Mouse (Mus musculus) c-Kit-positive CD71-positive TER-119-negative erythroid progenitor cells, embryonic 14.5 days (primary cell): ENCODE data around the gene Gm5737.

Experiments used
- DNase-seq: peaks from one replicate; pipeline ENCODE4 v3.0.0-alpha.2; 2013; ENCODE audit warnings: low read depth

Gene Gm5737

DNA sequence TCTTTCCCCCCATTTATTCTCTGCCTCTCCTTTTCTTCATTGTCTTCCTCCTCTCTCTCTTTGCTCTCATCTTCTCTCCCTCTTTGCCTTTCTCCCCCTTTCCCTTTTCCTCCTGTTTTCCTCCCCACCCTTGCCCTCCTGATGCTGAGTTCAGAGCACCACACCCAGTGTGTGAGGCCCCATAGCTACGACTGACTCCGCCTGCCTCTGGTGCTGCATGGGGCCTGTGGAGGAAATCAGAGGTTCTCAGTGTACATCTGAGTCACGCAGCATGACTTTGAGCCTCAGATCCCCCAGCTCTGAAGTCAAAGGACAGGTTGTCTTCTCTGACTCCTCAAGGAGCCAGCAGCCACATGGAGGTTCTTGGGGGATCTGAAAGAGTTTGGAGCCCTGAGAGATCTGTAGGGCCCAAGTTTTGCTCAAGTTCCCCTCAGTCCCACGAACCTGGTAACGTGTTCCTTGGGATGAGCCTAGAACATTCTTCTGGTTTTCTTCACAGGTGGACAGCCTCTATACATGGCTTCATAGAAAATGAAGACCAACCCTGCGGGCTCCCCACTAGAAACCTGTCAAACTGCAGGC, at the start of gene Gm5737:
Gm5737 (plus strand) TSS at position 532 of the 582 bp plus-strand sequence.
- no peak for DNase-seq

DNA sequence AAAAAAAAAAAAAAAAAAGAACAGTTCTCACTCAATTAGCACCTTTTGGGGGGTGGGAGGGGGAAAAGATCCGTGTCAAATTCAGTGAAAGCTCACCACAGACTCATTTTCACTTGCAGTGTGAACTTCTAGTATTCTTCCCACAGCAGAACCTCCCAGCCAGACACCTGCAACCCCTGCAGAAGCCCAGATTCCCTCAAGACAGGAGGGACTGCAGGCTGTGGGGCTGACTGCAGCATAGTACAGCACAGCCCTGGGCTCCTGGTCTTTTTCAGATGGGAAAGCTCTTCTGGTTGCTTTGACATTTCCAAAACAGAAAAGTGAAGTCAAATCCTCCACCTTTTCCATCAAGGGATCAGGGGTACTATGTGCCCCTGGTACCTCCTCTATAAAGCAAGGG, 44.8 kb upstream of the Gm5737 start:
- DNase-seq = no peak

DNA sequence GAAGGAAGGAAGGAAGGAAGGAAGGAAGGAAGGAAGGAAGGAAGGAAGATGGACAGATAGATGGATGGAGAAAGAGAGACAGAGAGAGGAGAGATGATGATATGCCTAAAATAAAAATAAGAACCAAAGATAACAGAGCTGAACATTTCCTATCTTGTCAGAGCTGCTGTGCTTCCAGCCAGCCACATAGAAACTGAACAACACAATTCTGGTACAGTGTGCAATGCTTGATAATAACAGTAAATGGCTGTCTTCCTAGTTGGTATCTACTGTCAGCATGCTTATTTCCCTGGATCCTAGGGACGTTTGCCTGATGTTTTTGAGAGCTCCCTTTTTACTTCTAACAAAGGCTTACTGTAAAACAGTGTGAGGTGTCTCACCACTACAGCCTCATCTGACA, 40.8 kb upstream of the Gm5737 start:
- no peak for DNase-seq

DNA sequence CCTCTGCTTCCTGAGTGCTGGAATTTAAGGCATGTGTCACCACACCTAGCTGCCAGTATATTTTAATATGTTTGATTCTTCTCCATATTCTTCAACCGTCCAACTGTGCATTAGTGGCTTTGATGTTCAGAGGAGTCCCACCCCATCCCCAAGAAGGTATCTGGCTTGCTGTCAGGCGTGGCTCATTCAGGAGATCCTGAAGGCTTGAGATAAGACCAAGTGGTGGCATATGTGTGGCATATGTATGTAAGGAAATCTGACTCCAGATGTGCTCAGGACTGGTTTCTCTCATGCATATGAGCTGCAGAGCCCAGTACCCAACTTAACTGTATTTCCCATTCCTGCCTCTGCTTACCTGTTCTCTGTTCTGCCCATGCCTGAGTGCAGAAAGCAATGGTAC, 34.2 kb upstream of the Gm5737 start:
- peak; percentile 24 for DNase-seq

DNA sequence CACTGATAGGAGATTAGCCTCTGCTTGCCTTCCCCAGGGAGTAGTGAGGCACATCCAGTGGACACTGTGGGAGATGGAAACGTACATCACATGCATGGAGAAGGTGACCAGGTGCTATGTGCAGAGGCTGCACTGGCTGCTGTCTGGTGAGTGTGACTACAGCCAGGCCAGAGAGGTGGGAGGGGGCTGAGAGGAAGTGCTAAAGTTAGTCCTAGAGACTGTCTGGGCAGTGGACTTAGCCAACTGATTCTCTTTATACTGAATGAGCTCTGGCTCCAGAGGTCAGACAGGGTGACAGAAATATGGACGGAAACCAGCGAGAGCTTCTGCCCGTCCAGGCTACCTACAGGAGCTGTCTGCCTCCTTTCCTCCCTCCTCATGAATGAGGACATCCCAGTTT, 16.6 kb upstream of the Gm5737 start:
- DNase-seq = no peak

DNA sequence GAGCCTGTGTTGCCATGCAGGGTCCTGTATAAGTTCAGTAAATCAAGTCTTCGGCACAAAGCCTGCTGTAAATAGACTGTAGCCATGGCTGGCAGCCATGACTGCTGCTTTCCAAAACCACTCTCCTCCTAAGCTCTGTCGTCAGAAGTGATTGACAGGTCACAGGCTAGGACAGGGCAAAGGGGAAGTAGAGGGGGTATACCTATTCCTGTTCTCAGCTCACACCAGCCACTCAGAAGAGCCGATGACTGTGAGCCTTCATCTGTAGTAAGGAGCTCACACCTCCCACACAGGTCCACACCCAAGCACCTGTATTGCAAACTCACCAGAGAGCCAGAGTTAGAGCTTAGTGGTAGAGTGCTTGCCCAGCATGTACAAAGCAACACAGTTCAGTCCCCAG, 15.8 kb upstream of the Gm5737 start:
- no peak for DNase-seq

DNA sequence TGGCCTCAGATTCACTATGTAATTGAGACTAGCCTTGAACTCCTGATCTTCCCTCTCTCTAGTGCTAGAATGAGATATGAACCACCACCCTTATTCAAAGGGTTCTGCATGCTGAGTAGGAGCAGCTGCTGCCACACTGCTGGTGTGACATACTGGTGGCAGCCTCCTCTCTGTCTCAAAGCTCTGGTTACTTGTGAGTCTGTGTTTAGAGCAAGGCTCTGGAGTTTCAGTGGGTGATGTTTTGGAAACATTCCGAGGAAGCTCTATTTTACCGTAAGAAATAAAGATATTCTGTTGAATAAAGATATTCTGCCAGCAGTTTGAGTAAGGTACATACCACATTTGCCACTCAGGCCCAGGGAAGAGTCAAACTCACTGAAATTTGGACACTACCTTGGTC, 8.9 kb upstream of the Gm5737 start:
- DNase-seq = no peak

DNA sequence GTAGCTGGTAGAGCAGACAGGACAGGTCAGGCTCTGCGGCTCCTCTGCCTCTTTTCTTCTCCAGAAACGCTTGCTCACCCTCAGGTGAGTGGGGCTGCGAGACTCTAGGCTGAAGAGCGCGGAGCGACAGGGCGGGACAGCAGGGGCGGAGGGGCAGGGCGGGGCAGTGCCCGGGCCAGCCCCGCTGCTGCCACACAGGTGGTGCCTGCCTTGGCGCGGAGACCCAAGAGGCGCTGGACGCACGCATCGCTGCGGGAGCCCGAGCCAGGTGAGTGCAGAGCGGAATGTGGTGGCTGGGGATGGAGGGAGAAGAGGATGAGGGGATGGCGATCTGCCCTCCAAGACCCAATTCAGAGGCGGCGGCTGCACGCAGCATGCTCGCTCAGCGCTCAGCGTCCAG, 2.5 kb upstream of the Gm5737 start:
- no peak for DNase-seq

DNA sequence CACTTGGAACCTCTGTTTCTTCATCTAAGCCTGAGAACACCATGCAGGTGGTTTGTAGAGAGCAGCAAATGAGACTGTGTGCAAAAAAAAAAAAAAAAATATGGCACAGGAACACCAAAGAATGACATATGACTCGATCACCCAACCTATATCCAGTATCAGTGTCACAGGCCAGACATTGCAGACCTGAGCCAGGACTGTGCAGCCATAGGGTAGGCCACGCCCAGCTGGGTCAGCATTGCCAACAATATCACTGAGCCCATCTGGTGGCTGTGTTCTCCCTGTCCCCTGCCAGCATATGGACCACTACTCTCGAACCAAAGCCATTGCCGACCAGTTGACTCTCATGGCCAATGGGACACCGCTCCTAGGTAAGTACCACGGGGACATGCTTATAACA, 5.4 kb downstream of the Gm5737 start:
- DNase-seq = no peak

DNA sequence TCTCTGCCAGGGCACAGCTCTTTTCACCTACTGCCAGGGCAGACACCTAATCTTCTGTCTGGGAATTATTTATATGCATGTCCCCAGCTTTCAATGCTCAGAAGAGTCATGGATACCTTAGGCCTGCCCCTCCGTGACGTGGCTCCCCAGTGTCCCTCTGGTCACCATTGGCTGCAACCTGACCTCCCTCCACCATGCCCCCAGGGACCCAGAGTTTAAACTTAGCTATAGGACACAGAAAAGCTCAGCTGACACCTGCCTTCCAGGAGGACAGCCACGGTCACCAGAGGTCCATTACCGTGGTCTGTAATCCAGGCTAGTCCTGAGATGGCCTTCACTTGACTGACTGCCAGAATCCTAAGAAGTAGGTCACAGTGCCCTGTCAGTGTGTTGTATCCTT, 7.2 kb downstream of the Gm5737 start:
- no peak for DNase-seq

DNA sequence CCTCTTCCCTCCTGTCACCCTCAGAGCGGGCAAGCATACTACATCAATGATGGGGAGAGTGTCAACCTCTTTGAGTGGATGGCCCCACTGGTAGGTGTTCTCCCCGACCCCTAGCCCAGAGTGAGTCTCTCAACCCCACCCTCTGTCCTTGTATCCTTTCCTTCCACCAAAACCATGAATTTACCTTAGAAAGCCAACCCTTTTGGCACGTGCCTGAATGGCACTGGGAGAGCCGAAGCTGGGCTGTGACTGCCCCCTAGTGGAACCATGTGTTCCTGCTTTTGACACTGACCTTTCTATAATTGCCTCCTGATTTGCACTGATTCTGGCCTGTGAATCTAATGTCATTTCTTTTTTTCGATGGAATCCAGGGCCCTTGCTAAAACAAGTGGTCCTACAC, 11.1 kb downstream of the Gm5737 start:
- peak; percentile 35 for DNase-seq

DNA sequence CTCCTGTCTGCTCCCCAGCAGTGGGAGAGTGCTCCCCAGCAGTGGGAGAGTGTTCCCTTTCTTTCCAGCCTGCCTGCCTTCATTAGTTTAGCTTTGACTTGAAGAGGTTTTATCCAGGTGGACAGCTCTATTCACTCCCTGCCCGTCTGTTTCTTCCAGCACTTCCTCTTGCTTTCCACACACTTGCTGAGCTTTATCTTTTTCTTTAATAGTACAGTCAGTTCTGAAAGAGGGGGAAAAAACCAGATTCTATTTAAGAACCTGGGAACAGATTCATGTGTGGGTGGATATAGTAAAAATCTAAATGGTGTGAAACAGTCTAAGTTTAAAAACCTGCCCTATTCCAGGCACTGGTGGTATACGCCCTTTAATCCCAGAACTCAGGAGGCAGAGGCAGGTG, 12.9 kb downstream of the Gm5737 start:
- no peak for DNase-seq

DNA sequence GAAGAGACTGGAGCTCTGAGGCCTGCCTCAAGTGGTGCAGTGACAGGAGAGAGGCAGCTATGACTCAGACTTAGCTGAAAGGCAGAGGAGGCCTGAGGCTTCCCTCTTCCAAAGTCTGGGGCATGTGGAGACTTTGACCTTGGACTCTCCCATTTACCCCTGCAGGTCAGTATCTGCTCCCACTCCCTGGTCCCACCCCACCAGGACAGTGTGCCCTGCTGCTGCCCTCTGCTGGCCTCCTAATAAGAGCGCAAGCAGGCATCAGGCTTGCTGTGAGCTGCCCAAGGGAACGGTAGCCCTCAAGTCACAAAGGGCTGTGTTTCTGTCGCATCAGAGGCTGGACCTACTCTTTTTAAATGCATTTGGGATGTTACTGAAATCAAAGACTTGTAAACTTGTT, 14.2 kb downstream of the Gm5737 start:
- DNase-seq = no peak

DNA sequence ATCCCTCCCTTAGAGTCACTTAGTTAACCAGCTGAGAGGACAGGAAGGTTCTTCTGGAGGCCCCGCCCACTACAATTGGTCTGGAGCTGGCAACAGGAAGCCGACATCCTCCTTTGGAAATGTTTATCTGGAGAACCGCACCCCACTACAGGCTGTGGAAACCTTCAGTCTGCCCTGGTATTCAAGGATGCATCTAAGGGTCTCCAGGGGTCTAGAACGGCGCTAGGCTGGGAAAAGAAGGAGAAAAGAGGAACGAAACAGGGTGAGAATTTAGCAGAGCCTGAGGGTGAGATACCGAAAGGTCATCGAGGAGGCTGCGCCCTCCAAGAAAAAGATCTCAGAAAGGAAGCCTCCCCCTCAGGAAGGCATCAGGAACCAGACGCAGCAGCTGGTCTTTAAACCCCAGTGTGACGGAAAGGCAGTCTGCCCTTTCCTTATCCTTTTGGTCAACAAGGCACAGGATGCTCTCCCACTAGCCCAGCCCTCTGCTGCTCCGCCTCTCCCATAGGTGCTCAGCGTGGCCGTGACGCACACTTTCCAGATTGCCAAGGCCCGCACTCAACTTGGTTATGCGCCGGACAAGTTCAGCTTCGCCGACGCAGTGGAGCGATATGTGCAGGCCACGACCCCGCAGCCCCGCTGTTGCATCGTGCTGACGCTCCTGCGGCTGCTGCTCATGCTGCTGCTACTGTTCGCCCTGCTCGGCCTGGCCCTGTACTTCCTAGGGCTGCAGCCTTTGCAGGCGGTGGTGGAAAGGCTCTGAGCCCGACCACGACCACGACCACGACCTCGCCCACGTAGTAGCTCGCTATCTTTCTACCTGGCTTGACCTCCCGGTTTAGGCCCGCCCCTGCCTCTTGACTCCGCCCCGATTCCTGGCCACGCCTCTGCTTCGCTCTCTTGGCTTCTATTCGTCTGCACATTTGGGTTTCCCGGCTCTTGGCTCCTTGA, 18.5 kb downstream of the Gm5737 start:
- DNase-seq = no peak

DNA sequence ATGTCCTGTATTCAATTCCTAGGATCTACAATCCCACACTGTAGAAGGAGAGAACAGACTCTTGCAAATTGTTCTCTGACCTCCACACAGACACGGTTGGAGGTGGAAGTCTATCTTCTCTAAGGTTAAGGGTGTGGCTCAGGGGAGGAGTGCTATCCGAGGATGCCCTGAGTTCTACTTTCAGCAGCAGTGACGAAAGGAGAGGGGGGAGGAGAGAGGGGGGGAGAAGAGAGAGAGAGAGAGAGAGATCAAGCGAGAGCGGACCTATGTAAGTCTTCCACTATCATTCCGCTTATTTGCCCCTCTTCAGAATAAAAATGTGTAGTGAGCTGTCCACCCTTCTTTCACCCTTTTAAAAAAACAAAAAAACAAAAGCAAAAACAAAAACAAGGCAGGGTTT, 22.3 kb downstream of the Gm5737 start:
- DNase-seq = peak; percentile 59

DNA sequence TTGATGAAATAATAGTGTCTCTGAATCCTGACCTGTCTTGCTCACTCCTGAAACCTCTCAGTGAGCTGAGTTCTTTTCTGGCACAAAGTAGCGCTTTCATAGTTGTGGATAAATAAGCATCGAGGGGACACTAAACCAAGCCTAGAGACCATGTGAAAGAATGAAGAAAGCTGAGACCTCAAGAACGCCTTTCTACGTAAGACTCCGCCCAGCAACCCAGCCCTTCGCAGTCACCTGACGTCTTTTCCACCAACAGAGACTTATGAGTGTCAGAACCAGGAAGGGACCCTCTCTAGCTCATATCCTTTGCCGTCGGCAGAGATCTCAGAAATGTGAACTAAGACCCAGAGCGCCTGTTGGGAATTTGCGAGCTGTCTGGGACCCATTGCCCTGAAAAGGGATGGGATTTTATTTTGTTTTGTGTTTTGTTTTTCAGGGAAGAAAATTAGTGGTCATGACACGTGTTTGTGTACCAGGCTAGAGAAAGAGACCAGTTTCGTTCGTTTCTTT, 22.8 kb downstream of the Gm5737 start:
- DNase-seq = peak; percentile 90

DNA sequence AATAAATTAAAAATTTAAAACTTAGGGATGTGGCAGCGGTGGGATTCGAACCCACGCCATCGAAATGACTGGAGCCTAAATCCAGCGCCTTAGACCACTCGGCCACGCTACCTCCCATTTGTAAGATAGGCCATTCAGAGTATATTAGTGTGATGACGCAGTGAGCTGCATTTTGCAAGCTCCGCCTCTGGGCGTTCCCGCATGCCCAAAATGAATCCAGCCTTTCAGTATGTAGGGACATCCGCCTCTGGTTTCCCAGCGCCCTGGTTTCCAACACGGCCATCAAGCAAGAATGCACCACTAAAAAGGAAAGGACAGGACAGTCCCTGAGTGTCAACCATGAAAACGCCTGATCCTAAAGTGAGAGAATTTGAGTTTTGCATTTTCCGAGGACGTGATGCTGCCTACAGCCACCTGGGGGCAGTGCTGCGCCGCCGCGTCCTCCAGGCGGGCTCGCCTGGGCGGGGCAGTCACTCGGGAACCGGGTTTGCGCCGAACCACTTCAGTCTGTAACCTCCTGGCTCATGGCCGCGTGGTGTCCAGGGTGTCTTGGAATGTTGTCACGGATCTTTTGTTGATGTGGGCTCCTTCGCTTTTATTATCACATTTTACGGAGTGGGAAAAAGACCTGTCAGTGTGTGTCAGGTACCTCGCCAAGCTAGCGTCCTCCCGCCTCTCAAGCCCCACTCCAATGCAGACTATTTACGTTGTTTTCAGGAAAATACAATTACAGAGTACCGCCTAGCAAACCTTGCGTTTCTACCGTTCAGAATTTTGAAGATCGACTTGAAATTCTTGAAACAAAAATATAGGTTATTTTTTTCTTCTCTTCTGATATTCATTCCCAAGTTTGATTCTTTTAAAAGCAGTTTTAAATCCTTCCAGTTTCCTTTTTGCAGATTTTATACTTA, 23.5 kb downstream of the Gm5737 start:
- DNase-seq = peak; percentile 91

DNA sequence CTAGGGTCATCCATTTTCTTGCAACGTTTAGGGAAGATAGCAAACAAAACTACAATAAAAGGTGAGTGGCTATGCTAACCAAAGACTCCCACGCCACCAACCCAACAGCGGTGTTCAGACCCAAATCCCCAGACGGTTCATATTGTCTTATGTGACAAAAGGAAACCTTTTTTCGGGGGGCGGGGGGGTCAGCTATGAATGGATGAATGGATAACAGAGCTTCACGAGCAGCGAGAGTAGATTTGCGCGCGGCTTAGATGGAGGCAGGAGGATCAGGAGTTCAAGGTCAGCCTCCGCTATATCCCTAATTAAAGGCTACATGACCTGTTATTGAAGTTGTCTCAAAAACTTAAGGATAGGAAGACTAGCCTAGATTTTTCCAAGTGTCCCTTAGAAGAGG, 24.2 kb downstream of the Gm5737 start:
- DNase-seq = no peak

DNA sequence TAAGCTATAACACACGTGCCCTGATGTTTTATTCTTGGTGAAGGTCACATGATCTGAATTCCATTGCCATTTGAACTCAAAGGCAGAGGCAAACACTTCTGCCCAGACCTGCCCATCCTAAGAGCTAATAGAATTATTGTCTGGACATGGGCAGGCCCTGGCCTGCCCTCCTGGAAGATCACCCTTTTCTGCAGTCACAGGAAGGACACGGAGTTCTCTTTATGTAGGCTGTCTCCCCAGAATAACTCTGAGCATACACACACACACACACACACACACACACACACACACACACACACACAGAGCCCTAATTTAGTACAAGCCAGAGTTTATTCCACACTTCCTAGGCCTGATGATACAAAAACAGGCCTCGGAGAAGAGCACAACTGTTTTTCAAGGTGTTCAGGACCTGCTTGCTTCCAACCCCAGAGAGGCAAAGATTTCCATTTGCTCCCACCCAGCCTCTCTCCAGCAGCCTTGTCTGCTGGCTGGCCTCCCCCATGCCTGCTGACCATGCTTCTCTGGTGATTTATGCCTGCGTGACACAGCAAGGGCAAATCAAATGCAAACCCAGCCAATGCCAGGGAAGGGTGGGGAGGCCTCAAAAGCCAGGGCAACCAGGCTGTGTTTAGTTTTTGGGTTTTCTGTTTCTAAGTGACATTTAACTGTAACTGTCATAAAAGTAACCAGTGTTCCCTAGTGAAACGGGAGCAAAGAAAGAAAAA, 26.4 kb downstream of the Gm5737 start:
- no peak for DNase-seq

DNA sequence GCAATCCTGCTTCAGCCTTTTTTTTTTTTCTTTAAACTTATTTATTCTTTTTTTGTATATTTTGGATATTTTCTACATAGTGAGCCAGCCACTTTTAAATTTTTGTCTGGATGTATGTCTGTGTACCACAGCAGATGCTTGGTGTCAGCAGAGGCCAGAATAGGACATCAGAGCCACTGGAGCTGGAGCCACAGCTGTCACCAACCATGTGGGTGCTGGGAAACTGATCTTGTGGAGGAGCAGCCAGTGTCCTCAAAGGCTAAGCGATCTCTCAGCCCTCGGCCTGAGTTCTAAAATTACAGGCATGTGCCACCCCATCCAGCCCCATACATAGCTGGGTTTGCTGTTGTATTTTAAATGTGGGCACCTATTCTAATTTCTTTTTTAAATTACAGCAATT, 27.6 kb downstream of the Gm5737 start:
- DNase-seq = no peak

DNA sequence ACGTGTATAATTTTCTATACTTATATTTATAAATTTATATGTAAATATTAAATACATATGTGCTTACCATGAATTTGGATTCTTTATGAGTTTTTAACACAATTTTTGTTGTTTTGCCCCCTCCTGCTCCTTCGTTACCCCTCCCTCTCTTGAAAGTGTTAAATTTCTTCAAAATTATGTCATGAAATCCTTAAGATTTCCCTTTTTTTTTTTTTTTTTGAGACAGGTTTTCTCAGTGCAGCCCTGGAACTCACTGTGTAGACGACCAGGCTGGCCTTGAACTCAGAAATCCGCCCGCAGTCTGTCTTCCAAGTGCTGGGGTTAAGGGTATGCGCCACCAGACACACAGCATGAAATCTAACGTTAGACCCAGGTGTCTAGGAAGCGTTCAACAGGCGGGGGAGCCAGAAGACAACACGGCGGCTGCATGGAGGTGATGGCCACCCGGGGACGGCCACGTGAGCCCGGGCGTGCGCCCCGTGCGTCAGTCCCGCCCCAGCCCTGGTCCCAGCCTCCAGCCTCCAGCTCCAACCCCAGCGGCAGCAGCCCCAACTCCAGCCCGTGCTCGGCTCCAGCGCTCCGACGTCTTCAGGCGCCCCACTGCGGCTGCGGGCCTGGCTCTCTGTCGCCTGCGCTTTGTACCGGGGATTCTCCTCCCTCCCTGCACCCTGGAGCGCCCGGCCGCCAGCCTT, 30.3 kb downstream of the Gm5737 start, which contains the start of gene Eef2k:
Eef2k (plus strand) TSS at position 487 of the 692 bp plus-strand sequence.
- DNase-seq = peak; percentile 94
